Mouse (Mus musculus): ENCODE data around the gene Odaph.

Odaph gene

GRCm38 (mm10) chr5:91989261-91989660 is 2.0 kb downstream of the Odaph start:
- no peak for DNase-seq (ENCODE audit: low spot score)

DNA sequence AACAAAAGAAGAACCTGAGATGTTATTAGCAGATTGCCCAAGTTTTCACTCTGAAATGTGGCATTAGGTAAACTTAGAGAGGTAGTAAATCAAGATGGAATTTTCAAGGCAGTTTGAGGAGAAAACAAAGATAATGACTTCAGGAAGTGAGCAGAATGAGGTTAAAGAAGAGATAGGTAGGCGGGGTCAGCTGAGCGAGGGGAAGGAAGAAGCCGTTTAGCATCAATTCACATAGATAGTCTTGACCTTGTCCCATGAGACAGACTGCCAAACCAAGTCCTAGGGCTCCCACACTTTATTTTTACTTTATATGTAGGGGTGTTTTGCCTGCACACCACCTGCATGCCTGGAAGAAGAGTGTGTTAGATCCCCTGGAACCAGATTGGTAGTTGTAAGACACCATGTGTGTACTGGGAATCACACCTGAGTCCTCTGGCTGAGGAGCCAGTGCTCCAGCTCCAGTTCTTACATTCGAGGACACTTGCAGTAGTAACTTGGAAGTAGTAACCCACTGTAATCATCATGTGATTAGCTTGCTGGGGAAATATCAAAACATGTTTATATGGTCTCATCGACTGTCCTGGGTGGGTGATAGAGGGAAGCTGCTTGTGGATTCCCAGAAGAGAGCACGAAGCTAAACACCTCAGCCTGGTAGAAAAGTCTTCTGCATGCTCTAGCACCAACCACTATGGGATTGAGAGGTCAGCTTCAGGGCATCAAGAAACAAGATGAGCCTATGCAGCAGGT is 4.1 kb downstream of the Odaph start:
- no peak for DNase-seq (ENCODE audit: low spot score)

DNA sequence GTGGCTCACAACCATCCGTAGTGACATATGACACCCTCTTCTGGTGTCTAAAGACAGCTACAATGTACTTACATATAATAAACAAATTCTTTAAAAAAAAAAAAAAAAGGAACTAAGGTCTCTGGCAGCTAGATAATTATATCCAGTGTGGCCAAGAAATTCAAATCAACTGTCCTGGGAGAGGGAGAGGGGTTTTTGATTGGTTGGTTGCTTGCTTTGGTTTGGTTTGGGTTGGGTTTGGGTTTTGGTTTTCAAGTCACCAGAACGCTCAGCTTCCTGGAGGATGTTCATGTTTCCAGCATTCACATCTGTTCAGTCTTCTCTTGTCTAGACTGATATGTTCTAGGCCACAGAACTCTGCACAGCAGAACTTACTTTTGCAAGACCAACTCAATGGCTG is 5.8 kb downstream of the Odaph start:
- no peak for DNase-seq (ENCODE audit: low spot score)

DNA sequence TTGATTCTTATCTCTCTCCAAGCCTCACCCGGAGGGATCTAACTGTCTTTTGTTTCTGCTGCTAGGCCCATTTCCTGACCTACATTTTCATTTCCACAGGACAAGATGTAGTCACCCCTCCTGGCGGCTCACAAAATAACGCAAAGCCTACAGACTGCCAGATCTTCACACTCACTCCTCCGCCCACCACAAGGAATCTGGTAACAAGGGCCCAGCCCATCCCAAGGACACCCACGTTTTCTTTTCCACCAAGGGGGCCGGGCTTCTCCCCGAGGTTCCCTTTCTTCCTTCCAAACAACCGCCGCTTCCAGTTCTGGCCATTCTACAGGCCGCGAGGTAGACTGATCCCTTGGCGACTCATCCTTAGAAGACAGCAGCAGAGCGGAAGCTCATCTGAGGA is 7.3 kb downstream of the Odaph start:
- DNase-seq (ENCODE audit: low spot score), result no peak

DNA sequence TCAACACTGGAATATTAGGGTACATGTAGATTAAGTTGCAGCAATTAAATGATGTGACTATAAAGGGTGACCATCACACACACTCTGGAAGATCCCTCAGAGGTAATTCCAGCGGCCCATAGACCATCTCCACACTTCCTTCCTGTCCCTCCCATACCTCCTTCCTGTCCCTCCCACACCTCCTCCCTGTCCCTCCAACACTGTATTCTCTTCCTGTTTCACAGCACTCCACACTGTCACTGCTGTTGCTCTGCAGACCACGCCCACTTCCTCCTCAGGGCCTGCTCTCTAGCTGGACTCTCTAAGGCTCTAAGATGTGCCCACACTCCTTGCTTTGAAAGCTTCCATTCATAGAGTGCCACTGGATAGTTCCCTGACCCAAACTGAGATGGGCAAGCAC is 13.5 kb downstream of the Odaph start:
- DNase-seq (ENCODE audit: low spot score), result no peak

- DNase-seq (ENCODE audit: low spot score), result peak; percentile 43
These were observed 15.7 kb downstream of the Odaph start for GRCm38 (mm10) chr5:92003011-92003410.

DNA sequence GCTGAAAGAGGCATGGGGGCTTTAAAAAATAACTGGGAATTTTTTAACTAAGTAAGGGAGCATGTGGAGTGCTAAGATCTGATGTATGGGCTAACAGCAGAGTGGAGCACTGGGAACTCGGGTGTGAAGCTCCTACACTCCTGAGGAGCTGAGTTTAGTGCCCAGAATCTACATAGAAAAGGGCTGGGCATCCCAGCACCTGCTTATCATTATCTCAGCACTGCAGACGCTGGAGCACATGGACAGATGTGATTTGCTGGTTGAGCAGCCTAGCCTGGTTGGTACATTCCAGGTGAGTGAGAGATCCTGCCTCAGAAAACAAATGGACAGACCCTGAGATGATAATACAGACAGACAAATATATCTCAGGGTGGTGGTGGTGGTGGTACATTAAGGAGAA is 22.6 kb downstream of the Odaph start:
- DNase-seq (ENCODE audit: low spot score), result no peak

GRCm38 (mm10) chr5:92011756-92012155 is 24.5 kb downstream of the Odaph start:
- DNase-seq (ENCODE audit: low spot score), result no peak

DNA sequence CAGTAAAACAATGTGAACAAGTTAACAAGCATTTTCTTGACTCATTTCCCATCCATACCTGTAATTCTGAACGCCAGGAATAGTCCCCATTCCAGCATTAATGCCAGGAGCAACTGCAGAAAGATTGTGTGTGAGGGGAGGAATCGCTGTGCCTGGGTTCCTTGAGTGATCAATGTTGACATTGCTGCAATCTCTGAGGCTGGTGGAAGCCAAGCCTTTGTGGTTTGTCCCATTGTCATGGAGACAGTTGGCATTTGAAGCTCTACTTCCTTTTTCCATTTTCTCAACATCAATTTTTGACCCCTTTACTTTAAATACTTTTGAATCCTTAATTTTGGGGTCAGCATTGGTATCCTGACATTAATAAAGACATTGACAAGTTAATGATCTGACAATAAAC is 32.7 kb downstream of the Odaph start:
- no peak for DNase-seq (ENCODE audit: low spot score)

DNA sequence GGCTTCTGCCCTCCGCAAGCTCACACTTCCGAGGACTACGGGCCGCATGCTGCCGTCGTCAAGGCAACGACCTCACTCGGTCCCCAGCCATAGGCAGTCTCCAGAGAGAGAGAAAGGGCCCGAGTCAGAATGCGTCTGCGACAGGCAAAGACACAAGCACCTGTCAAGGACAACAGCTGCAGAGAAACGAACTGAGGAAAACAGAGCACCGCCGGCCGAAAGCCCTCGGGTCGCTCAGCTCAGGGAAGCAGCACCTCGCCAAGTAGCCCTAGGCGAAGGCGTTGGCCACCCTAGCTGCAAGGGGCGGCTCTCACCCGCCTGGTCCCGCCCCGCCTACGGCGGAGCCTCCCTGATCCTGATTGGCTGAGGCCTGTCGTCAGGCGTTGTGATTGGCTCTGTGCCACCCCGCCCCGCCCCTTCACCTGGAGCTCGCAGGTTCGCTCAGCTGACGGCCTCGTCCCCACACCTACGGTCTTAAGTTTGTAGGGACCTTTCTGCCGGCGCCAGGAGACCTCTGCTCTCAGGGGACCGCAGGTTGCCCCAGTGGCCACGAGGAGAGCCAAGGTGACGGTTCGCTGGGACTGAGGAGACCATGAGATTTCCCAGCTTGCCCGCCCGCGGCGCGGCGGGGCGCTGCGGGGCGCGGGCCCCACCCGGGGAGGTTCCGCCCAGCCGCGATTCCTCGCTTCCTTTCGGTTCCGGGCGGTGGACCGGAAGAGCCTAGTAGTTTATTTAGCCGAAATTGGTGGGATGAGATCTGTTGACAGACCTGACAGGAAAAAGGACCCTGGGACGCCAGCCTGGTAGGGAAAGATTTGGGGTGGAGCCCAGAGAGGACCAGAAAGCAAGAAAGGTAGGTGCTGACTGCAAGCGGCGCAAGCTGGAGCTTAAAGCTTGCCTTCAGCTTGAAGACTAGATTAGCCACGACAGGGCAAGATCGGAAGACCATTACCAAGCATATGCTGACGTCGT is 55.4 kb downstream of the Odaph start:
- peak; percentile 82 for DNase-seq (ENCODE audit: low spot score)

GRCm38 (mm10) chr5:92043783-92044182 is 56.5 kb downstream of the Odaph start, which contains the start of gene Cdkl2:
Gene Cdkl2 (minus strand): TSS chr5:92043883.
- DNase-seq (ENCODE audit: low spot score), result no peak

Measured in embryo, embryonic 10 days (tissue).